Mouse (Mus musculus) midbrain, embryonic 16.5 days (tissue): Measurements from ENCODE around the gene Snx1. TPM values are rescaled to one million over a fixed set of nuclear protein-coding genes. Genes with fewer than 3 reads are reported as not detected.

ENCODE experiments used
- ATAC-seq: fragments of 200-750 bp; cut with Nextera tagmentation; 2 replicates; pipeline ENCODE4 v1.8.0; 2017; ENCODE audit warnings: moderate TSS enrichment
- H3K27ac ChIP-seq: fragments of 300-500 bp; sonication (generic); 2 replicates; pipeline ENCODE4 v1.5.1; 2014; ENCODE audit warnings: mild to moderate bottlenecking, low read length, mixed read lengths
- H3K27me3 ChIP-seq: fragments of 300-500 bp; sonication (generic); 2 replicates; pipeline ENCODE4 v1.6.1; 2014; ENCODE audit warnings: low read depth, low read length, mixed read lengths; ENCODE audit not compliant: control insufficient read depth, insufficient read depth
- H3K36me3 ChIP-seq: fragments of 300-500 bp; sonication (generic); 2 replicates; pipeline ENCODE4 v1.6.1; 2014; ENCODE audit warnings: mild to moderate bottlenecking, low read length, moderate library complexity, mixed read lengths; ENCODE audit not compliant: control insufficient read depth, insufficient read depth
- H3K4me1 ChIP-seq: fragments of 300-500 bp; sonication (generic); 2 replicates; pipeline ENCODE4 v1.6.1; 2014; ENCODE audit warnings: mild to moderate bottlenecking, low read length, mixed read lengths; ENCODE audit not compliant: control insufficient read depth, insufficient read depth
- H3K4me2 ChIP-seq: fragments of 300-500 bp; sonication (generic); 2 replicates; pipeline ENCODE4 v1.6.1; 2014; ENCODE audit warnings: mild to moderate bottlenecking, low read length, mixed read lengths
- H3K4me3 ChIP-seq: fragments of 300-500 bp; sonication (generic); 2 replicates; pipeline ENCODE4 v1.5.1; 2014; ENCODE audit warnings: low read depth, mild to moderate bottlenecking, low read length, moderate library complexity, mixed read lengths
- H3K9ac ChIP-seq: fragments of 300-500 bp; sonication (generic); 2 replicates; pipeline ENCODE4 v1.6.1; 2014; ENCODE audit warnings: low read depth, low read length, mixed read lengths
- H3K9me3 ChIP-seq: fragments of 300-500 bp; sonication (generic); replicated peaks from 2 replicates; pipeline ENCODE4 v1.6.1; 2014; ENCODE audit warnings: mild to moderate bottlenecking, low read length, mixed read lengths; ENCODE audit not compliant: control insufficient read depth, poor library complexity, severe bottlenecking
- WGBS: fragments of 180-500 bp; shearing (Covaris S2); extraction: QIAGEN DNeasy Blood & Tissue Kit; methylation state at CpG from one replicate; pipeline ENCODE4 v1.1.7; 2014; 5-methylcytosine and 5-hydroxymethylcytosine counted together
- polyA plus RNA-seq: library from polyadenylated mRNA; unstranded; fragments of >200 nt; fragmentation: Nextera tagmentation; extraction: Ambion mirVana; gene quantifications from 2 replicates; pipeline ENCODE4 v1.2.1, GENCODE M21; 2015

Gene Snx1
- polyA plus RNA-seq = 68.0 and 78.3 TPM in 2 replicates

DNA sequence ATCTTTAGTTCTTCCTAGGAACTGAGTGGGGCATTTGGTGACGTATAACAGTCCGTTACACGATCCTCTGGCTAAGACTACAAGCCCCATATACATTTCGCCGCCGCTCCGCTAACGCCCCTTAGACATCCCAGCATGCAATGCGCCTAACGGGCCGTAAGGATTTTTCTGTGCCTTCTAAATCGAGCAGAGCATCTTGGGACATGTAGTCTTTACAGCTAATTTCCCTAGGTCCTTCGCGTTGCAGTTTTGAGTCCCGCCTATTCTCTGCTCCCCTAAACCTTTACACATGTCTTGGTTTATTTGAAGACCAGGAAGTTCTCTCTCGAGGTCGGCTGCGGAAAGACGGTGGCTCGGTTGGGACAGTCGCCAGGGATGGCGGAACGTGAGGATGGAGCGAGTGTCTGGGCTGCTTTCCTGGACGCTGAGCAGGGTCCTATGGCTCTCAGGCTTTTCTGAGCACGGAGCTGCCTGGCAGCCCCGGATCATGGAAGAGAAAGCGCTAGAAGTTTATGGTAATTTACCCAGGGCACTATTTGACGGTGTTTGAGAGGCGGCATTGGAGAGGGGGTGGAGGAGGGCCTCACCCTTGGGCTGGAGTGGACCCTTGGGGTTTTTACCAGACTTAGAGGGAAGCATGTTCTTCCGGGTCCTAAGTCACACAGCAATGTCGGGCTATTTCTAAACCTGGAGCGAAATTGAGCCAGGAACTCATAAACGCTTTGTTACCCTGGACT lies at the start of gene Snx1, which contains the start of gene Ciao2a:
TSS of gene Snx1 (minus strand) at position 132 of the 737 bp plus-strand sequence.
TSS of gene Ciao2a (plus strand) at position 156 of the 737 bp plus-strand sequence.
- no peaks in the 10 kb centered on the region for H3K36me3 ChIP-seq
- peak within 1 kb of the TSS; percentile 80 for H3K27ac ChIP-seq
- peak within 1 kb of the TSS; percentile 86 for H3K4me2 ChIP-seq
- H3K4me1 ChIP-seq = peaks cover 36% of the 10 kb centered on the region
- no peaks in the 10 kb centered on the region for H3K27me3 ChIP-seq
- H3K4me3 ChIP-seq = peak within 1 kb of the TSS; percentile 70
- peak; percentile 79 for ATAC-seq
- H3K9me3 ChIP-seq = no peaks in the 10 kb centered on the region
- peak within 1 kb of the TSS; percentile 77 for H3K9ac ChIP-seq
- WGBS = 1% methylated on average over 34 of the region's 34 CpGs

DNA sequence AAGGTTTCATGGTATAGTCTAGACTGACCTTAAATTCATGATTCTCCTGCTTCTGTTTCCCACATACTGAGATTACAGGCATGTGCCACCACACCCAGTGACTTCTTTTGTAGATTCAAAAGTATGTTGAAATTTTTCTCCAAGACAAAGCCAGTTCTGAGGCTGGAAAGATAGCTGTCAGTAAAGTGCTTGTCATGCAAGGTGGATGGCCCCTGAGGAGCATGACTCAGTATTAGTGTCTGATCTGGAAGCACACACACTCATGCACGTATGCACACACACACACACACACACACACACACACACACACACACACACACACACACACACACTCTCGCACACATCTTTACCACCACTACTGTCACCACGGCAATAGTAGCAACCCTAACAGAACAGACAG lies 48.6 kb upstream of the Snx1 start:
- WGBS = 87% methylated on average over 3 of the region's 3 CpGs
- Histone ChIP-seq H3K9me3 (no peaks in the 10 kb centered on the region), H3K27ac (no peak overlapping the region), H3K4me3 (no peak overlapping the region), H3K9ac (no peak overlapping the region), H3K4me1 (peaks cover 5% of the 10 kb centered on the region; the same call in 1 of the 2 replicates), H3K4me2 (no peak overlapping the region), H3K27me3 (no peaks in the 10 kb centered on the region), H3K36me3 (no peaks in the 10 kb centered on the region)
- no peak for ATAC-seq

DNA sequence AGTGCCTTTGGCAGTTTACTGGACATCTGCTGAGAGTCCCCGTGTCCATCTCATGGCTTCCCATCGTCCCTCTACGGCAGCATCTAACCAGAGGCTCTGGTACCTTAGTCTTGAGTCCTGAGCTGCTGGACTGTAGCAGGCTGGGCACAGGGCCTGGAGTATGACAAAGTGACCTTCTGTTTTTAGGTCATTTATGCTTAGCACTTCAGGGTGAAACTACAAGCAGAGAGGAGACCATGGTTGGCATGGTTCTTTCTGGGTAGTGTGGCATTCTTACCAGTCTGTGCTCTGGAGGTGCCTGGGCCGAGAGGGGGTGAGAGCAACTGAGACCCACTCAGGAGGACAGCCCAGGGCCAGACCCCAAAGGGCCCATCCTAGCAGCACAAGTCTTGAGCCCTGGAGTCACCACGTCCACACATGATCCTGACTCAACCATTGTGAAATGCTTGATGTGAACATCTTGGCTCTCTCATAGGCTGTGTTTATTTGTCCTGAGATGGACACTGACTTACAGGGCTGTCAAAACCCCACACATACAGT lies 47.0 kb upstream of the Snx1 start:
- WGBS = 98% methylated on average over 5 of the region's 5 CpGs
- H3K36me3 ChIP-seq = no peaks in the 10 kb centered on the region
- no peak for ATAC-seq
- H3K27ac ChIP-seq = no peak overlapping the region
- peaks cover 5% of the 10 kb centered on the region; the same call in 1 of the 2 replicates for H3K4me1 ChIP-seq
- no peak overlapping the region for H3K9ac ChIP-seq
- no peaks in the 10 kb centered on the region for H3K9me3 ChIP-seq
- H3K4me2 ChIP-seq = no peak overlapping the region
- no peak overlapping the region for H3K4me3 ChIP-seq
- no peaks in the 10 kb centered on the region for H3K27me3 ChIP-seq

DNA sequence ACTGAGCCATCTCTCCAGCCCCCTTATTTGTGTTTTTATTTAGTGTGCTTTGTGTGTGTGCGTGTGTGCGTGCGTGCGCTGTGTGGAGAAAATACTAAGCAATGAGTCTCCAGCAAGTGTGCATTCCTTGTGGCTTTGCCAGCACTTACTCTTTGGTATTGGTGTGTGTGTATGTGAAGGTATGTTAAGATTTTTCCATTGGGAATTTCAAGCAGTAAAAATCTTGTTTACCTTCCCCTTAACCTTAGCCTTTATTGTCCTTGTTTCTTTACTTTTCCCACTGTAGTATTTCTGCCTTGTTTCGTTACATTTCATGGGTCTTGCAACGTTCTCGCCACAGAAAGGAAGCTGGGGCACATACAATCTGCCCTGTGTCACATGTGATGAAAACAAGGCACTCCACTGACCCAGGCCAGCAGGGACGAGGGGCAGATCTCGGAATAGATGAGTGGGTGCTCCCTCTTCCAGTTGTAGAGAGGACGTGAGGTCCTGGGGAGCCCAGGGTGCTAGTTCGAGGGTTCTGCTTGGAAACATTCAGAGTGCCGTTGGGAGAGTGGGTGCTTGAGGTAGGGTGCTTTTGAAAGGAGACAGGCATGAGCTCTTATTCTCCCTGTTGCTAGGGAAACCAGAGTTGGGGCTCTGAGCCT lies 45.0 kb upstream of the Snx1 start:
- H3K27me3 ChIP-seq = no peaks in the 10 kb centered on the region
- no peak overlapping the region for H3K9ac ChIP-seq
- no peak overlapping the region for H3K27ac ChIP-seq
- no peak overlapping the region for H3K4me2 ChIP-seq
- H3K36me3 ChIP-seq = no peaks in the 10 kb centered on the region
- no peak for ATAC-seq
- 49% methylated on average over 12 of the region's 12 CpGs for WGBS
- H3K9me3 ChIP-seq = no peaks in the 10 kb centered on the region
- H3K4me1 ChIP-seq = peaks cover 5% of the 10 kb centered on the region; the same call in 1 of the 2 replicates
- no peak overlapping the region for H3K4me3 ChIP-seq

DNA sequence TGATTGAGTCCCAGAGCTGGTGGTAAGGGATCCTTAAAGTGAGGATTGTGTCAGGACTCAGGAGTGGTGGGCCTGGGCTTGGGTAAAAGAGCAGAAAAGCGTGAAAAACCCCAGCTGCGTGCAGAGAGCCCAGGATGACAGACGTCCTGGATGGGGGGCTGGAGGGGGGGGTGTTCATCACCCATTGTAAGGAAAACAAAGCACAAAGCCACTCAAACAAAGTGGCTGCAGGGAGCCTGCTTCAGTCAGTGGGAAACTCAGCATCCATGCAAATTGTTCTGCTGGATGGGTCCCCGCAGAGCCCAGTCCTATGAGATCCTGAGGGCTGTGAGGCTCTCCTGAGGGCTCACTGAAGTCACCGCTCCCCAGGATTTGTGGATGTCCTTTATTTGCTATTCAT lies 44.1 kb upstream of the Snx1 start:
- no peaks in the 10 kb centered on the region for H3K27me3 ChIP-seq
- H3K27ac ChIP-seq = no peak overlapping the region
- no peak overlapping the region for H3K9ac ChIP-seq
- 12% methylated on average over 5 of the region's 5 CpGs for WGBS
- ATAC-seq = no peak
- H3K36me3 ChIP-seq = no peaks in the 10 kb centered on the region
- no peak overlapping the region for H3K4me3 ChIP-seq
- no peaks in the 10 kb centered on the region for H3K9me3 ChIP-seq
- no peak overlapping the region for H3K4me2 ChIP-seq
- peaks cover 5% of the 10 kb centered on the region; the same call in 1 of the 2 replicates for H3K4me1 ChIP-seq

DNA sequence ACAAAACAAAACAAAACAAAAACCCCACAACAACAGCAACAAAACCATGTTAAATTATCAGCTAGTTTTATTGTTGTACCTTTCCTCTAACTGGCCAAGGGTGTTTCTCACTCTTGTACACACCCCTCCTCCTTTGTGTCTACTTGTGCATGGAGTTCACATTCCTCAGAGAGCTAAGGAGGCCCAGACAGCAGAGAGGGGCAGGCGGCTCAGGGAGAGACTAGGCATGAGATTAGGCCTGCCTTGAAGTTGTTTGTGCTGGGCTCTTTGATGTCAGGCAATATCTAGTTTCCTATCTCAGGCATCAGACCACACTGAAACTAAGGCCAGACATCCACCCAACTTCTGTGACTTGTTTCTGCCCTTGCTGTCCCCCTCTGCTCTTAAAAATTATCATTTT lies 41.8 kb upstream of the Snx1 start:
- H3K27me3 ChIP-seq = no peaks in the 10 kb centered on the region
- ATAC-seq = no peak
- no peak overlapping the region for H3K9ac ChIP-seq
- no peak overlapping the region for H3K4me3 ChIP-seq
- peaks cover 5% of the 10 kb centered on the region; the same call in 1 of the 2 replicates for H3K4me1 ChIP-seq
- H3K27ac ChIP-seq = no peak overlapping the region
- no peak overlapping the region for H3K4me2 ChIP-seq
- no peaks in the 10 kb centered on the region for H3K36me3 ChIP-seq
- WGBS = 5% methylated on average over 1 of the region's 1 CpGs
- no peaks in the 10 kb centered on the region for H3K9me3 ChIP-seq

DNA sequence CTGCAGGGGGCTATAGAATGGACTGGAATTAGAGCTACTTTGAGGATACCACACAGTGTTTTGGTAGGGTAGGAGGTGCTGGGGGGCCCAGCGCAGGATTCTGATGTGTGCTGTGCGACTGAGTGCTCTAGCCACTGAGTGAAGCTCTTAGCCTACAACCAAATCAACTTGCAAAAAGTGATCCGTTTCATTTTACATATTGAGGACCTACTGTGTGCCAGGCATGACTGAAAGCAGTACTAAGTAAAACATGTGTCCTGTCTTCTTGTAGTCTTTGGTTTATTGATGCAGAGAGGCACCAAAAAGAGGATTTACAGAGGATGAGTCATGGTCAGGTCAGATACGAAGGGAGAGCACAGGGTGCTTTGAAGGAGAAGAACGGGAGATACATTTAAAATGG lies 40.8 kb upstream of the Snx1 start:
- H3K9me3 ChIP-seq = no peaks in the 10 kb centered on the region

DNA sequence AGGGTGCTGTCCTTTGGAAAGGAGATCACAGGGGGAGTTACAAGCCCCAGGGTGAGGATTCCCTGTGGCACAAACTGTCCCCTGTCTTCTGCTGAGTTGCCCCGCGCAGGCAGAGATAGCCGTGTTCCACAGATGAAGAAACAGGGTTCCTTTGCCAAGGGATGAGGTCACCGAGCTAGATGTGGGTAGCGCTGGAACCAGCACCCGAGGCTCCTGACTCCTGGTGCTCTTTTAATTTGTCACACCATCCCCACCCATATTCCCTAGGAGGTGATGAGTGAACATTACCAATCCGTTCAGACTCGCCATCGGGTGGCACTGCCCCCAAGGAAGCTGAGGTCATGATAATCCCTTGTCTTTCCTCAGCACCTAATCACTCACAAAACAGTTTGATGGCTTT lies 36.6 kb upstream of the Snx1 start:
- H3K36me3 ChIP-seq = no peaks in the 10 kb centered on the region
- H3K4me3 ChIP-seq = no peak overlapping the region
- H3K9me3 ChIP-seq = no peaks in the 10 kb centered on the region
- no peak for ATAC-seq
- no peaks in the 10 kb centered on the region for H3K4me1 ChIP-seq
- no peak overlapping the region for H3K4me2 ChIP-seq
- H3K27me3 ChIP-seq = peaks cover 6% of the 10 kb centered on the region; the same call in 1 of the 2 replicates
- no peak overlapping the region for H3K27ac ChIP-seq
- 86% methylated on average over 9 of the region's 9 CpGs for WGBS
- no peak overlapping the region for H3K9ac ChIP-seq

More for the DNA sequence above, 40.8 kb upstream of the Snx1 start:
- H3K36me3 ChIP-seq = no peaks in the 10 kb centered on the region
- no peak overlapping the region for H3K9ac ChIP-seq
- H3K4me3 ChIP-seq = no peak overlapping the region
- no peak overlapping the region for H3K4me2 ChIP-seq
- WGBS = 81% methylated on average over 5 of the region's 5 CpGs
- no peak overlapping the region for H3K27ac ChIP-seq
- peaks cover 5% of the 10 kb centered on the region; the same call in 1 of the 2 replicates for H3K4me1 ChIP-seq
- H3K27me3 ChIP-seq = no peaks in the 10 kb centered on the region
- no peak for ATAC-seq

DNA sequence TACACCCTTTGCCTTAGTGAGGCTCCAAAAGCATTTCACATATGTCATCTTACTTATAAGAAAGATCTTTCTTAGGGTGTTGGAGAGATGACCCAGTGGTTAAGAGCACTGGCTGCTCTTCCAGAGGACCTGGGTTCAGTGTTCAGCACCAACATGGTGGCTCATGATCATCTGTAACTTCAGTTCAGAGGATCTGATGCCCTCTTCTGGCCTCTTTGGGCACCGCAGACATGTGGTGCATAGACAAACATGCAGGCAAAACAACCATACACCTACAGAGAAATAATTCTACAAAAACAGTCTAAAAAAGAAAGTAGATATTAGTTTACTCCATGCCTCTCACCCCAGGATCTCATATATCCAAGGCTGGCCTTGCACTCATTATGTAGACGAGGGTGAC lies 33.8 kb upstream of the Snx1 start:
- H3K36me3 ChIP-seq = no peaks in the 10 kb centered on the region
- WGBS = 95% methylated on average over 2 of the region's 2 CpGs
- H3K27me3 ChIP-seq = peaks cover 13% of the 10 kb centered on the region; the same call in 1 of the 2 replicates
- H3K9ac ChIP-seq = no peak overlapping the region
- no peak overlapping the region for H3K4me2 ChIP-seq
- H3K9me3 ChIP-seq = no peaks in the 10 kb centered on the region
- no peak for ATAC-seq
- H3K4me1 ChIP-seq = no peaks in the 10 kb centered on the region
- no peak overlapping the region for H3K27ac ChIP-seq
- no peak overlapping the region for H3K4me3 ChIP-seq
